Mouse (Mus musculus) G1E (cell line): ENCODE measurements around the gene Tmco4. TPM values are rescaled to one million over a fixed set of nuclear protein-coding genes. Genes with fewer than 3 reads are reported as not detected.

ENCODE experiments used
- ATAC-seq: 2 replicates; pipeline ENCODE4 v1.8.0; 2016; ENCODE audit warnings: mild to moderate bottlenecking; ENCODE audit not compliant: insufficient number of reproducible peaks, poor library complexity, low FRiP score, severe bottlenecking; ENCODE audit errors: extremely low read depth
- DNase-seq: peaks from one replicate; pipeline ENCODE4 v3.0.0; 2012; ENCODE audit warnings: low spot score
- H3K27me3 ChIP-seq: 2 replicates; pipeline ENCODE4 v1.6.1; 2012; ENCODE audit warnings: mild to moderate bottlenecking, low read length, inconsistent platforms; ENCODE audit not compliant: insufficient read depth
- H3K36me3 ChIP-seq: replicated peaks from 2 replicates; pipeline ENCODE3; 2012; ENCODE audit warnings: mild to moderate bottlenecking, inconsistent platforms
- H3K4me1 ChIP-seq: 2 replicates; pipeline ENCODE4 v1.6.1; 2012; ENCODE audit warnings: low read depth, low read length, inconsistent platforms, mixed read lengths; ENCODE audit not compliant: insufficient read depth
- H3K4me3 ChIP-seq: 2 replicates; pipeline ENCODE4 v1.5.1; 2012; ENCODE audit warnings: low read depth, mild to moderate bottlenecking, inconsistent platforms, low read length, moderate library complexity, mixed read lengths
- H3K9me3 ChIP-seq: replicated peaks from 2 replicates; pipeline ENCODE4 v1.6.1; 2012; ENCODE audit warnings: inconsistent platforms
- CTCF ChIP-seq: IDR thresholded peaks from 2 replicates; pipeline ENCODE4 v1.5.1; 2012; ENCODE audit warnings: low read depth, low read length, inconsistent platforms, mixed read lengths
- GATA1 ChIP-seq: IDR thresholded peaks from 2 replicates; pipeline ENCODE4 v1.6.1; 2012; ENCODE audit warnings: borderline replicate concordance, low read length, inconsistent platforms, mixed read lengths
- GATA2 ChIP-seq: IDR thresholded peaks from 2 replicates; pipeline ENCODE4 v1.6.1; 2012; ENCODE audit warnings: low read depth, low read length, inconsistent platforms, borderline replicate concordance
- POLR2AphosphoS5 ChIP-seq: IDR thresholded peaks from 2 replicates; pipeline ENCODE4 v1.6.1; 2012; ENCODE audit warnings: low read depth, low read length, inconsistent platforms; ENCODE audit not compliant: insufficient replicate concordance
- TAL1 ChIP-seq: conservative IDR thresholded peaks from 2 replicates; pipeline ENCODE4 v1.6.1; 2012; ENCODE audit warnings: low read depth, low read length, inconsistent platforms, mixed read lengths
- polyA plus RNA-seq: library from polyadenylated mRNA; stranded (reverse); fragments of >175 nt; gene quantifications from 2 replicates; pipeline ENCODE4 v1.2.3, GENCODE M21; 2012
- total RNA-seq, 2 experiments: library from RNA; stranded (forward) in 1 of 2; stranded (reverse) in 1 of 2; fragments of 200-1000 nt in 1 of 2; fragments of >200 nt in 1 of 2; fragmentation: Nextera tagmentation in 1 of 2; gene quantifications; 2 replicates each; pipeline ENCODE4 v1.2.3; 2014 to 2017

The Tmco4 gene
- total and polyA plus RNA-seq, 3 experiments: 11.6 to 19.8 (median 16.5) TPM

DNA sequence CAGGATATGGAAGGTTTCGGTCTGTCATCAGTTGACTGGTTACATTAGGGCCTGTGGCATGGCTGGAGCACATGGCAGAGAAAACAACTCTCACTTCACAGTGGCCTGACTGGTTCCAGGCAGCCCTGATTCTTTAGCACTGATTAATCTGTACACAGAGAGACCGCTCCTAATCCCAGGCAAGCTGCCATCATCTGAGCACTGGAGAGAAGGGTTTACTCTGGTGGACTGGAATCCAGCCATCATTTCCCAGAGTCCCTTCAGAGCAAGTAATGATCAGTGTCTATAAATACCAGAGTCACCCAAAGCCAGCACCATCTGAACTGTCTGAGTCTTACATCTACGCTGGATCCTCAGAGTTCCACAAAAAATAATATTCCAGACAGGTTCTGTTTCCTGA is 63.1 kb downstream of the Tmco4 start:
- DNase-seq: no peak
- Histone ChIP-seq H3K36me3 (peaks cover 99% of the 10 kb centered on the region), H3K4me1 (no peaks in the 10 kb centered on the region), H3K9me3 (peaks cover 4% of the 10 kb centered on the region), H3K4me3 (no peak overlapping the region), H3K27me3 (no peaks in the 10 kb centered on the region)
- TF ChIP-seq POLR2AphosphoS5 (no peak), GATA2 (no peak), GATA1 (no peak), CTCF (no peak), TAL1 (no peak)
- ATAC-seq: no peak

DNA sequence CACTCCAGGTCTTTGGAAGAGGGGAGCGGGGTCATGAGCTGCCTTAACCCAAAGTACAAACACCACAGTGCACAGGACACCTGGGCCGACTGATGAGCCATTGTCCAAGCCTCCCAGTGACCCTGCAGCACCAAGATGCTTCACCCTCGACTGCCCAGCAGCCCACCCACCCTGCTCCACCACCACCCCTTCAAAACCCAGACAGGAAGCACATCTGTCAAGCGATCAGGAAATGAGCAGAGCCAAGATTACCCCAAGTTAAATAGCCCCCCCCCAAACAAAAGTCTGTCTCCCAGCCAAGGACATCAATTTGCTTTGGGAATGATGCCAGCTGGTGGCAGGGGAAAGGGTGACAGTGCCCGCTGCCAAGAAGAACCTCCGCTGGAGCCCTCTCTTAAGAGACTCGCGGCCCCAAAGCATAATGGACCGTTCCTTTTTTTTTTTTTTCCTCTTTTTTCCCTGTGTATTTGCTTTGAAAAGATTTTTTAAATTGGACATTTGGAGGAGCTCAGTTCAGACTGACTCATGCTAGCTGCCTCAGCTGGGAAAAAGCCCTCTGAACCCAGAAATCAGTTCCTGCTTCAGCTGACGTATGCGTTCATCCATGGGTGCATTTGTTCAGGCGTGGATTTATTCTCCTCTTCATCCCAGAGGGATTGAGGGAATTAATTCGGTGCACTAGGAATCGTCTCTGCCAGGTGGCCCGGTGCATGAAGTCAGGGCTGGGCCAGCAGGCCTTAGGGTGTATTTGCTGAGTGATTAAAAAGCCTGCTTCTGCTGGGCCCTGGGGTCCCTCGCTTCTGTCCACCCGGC is 65.3 kb downstream of the Tmco4 start:
- no peaks in the 10 kb centered on the region for H3K4me1 ChIP-seq
- no peak overlapping the region for H3K4me3 ChIP-seq
- H3K36me3 ChIP-seq: peaks cover 91% of the 10 kb centered on the region
- no peaks in the 10 kb centered on the region for H3K27me3 ChIP-seq
- TF ChIP-seq GATA2 (no peak), GATA1 (no peak), TAL1 (no peak), POLR2AphosphoS5 (no peak), CTCF (no peak)
- H3K9me3 ChIP-seq: peaks cover 4% of the 10 kb centered on the region
- ATAC-seq (no peak), DNase-seq (no peak)

DNA sequence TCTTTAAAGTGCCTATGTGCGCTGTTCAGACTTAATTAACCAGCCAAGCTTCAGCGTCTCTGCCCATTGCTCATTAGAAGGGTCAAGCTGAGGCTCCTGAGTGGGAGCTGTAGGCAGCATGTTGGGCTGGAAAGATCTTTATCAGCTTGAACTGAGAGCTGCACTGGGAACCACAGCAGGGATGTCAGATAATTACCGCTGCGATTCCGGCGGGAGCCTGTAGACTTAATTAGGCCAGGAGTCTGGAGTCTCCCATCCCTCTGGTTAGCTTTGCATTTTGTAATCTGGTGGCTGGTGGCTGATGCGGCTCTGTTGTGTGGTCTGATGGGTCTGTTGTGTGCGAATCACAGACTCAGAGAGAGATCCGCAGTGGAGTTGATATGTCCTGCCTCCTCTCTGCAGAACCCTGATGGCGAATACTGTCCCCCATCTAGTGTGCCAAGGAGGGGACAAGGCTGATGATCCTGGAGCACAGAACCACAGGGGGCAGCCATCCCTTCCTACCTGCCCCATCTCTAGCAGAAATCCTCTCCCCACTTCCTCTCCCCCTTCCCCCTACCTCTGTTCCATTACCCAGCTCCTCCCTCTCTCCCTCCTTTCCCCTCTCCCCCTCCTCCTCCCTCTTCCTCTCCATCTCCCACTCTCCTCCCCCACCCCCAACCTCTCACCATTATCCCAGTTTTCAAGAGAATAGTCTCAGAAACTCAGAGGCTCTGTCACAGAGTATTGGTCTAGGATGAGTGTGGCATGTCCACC is 67.6 kb downstream of the Tmco4 start:
- no peak overlapping the region for H3K4me3 ChIP-seq
- no peak for TF ChIP-seq POLR2AphosphoS5
- no peak for TF ChIP-seq TAL1
- TF ChIP-seq CTCF: no peak
- no peak for TF ChIP-seq GATA1
- no peak for TF ChIP-seq GATA2
- peaks cover 8% of the 10 kb centered on the region for H3K9me3 ChIP-seq
- H3K4me1 ChIP-seq: no peaks in the 10 kb centered on the region
- ATAC-seq (no peak), DNase-seq (no peak)
- no peaks in the 10 kb centered on the region for H3K27me3 ChIP-seq
- peaks cover 85% of the 10 kb centered on the region for H3K36me3 ChIP-seq

DNA sequence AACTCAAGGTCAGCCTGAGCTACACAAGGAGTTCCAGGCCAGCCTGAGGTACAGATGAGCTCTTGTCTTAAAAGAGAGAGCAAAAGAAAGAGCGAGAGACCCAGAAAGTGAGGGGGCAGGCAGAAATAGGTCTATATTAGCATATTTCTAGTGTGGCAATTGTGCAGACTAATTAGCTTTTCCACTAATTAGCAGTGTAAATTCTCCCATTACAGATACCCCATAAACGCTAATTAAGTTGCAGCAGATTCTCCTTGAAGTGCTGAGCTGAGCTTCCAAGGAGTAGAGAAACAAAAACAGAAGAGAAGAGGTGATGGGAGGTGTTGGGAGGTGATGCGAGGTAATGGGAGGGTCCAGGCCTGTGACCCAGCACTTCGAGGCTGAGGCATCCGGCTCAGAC is 69.9 kb downstream of the Tmco4 start:
- Histone ChIP-seq H3K27me3 (no peaks in the 10 kb centered on the region), H3K36me3 (peaks cover 83% of the 10 kb centered on the region), H3K4me3 (no peak overlapping the region), H3K9me3 (peaks cover 4% of the 10 kb centered on the region), H3K4me1 (peaks cover 2% of the 10 kb centered on the region; the same call in 1 of the 2 replicates)
- TF ChIP-seq POLR2AphosphoS5 (no peak), GATA2 (no peak)
- ATAC-seq: no peak
- no peak for DNase-seq

DNA sequence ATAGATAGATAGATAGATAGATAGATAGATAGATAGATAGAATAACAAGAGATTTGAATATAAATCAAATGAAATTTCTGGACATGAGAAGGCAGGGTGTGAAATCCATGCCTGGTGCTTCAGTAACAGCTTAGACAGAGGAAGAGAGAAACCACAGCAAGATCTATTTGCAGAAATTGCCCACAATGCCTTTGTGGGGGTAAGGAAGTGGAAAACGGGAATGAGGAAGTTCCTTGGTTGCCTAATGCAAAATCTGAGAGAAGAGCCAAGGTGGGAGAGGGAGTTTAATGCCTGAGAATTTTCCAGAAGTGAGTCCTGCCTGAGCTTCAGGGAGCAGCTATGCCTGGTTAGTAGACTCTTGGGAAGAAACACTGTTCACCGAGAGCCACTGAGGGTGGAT is 70.9 kb downstream of the Tmco4 start:
- no peak overlapping the region for H3K4me3 ChIP-seq
- DNase-seq: no peak
- TF ChIP-seq GATA1 (no peak), CTCF (no peak), GATA2 (no peak), POLR2AphosphoS5 (no peak), TAL1 (no peak)
- peaks cover 83% of the 10 kb centered on the region for H3K36me3 ChIP-seq
- peaks cover 4% of the 10 kb centered on the region for H3K9me3 ChIP-seq
- H3K27me3 ChIP-seq: no peaks in the 10 kb centered on the region
- ATAC-seq: no peak
- H3K4me1 ChIP-seq: peaks cover 2% of the 10 kb centered on the region; the same call in 1 of the 2 replicates

DNA sequence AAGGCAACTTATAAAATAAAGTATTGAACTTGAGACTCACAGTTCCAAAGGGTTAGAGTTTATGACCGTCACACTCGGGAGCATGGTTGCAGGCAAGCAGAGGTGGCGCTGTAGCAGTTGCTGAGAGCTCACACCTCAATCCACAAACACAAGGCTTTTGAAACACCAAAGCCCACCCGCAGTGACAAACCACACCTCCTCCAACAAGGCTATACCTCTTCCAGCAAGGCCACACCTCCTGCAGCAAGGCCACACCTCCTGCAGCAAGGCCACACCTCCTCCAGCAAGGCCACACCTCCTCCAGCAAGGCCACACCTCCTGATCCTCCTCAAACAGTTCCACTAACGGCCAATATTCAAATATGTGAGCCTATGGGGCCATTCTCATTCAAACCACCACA is 71.9 kb downstream of the Tmco4 start:
- ATAC-seq: no peak
- H3K9me3 ChIP-seq: peaks cover 4% of the 10 kb centered on the region
- DNase-seq: no peak
- H3K27me3 ChIP-seq: no peaks in the 10 kb centered on the region
- no peak overlapping the region for H3K4me3 ChIP-seq
- TF ChIP-seq POLR2AphosphoS5: no peak
- no peak for TF ChIP-seq GATA2
- TF ChIP-seq TAL1: no peak
- TF ChIP-seq GATA1: no peak
- TF ChIP-seq CTCF: no peak
- peaks cover 80% of the 10 kb centered on the region for H3K36me3 ChIP-seq
- peaks cover 2% of the 10 kb centered on the region; the same call in 1 of the 2 replicates for H3K4me1 ChIP-seq
